Mouse (Mus musculus): ENCODE measurements around the gene Mvb12a. TPM values are rescaled to one million over a fixed set of nuclear protein-coding genes. Genes with fewer than 3 reads are reported as not detected.
"Not testable (repeated sequence)": the region's sequence is repeated elsewhere in the genome, so short reads cannot be mapped to it uniquely, and the experiment has no call there.

Mvb12a gene
- polyA plus RNA-seq, 1 experiment from 2014 or later: 60.7 TPM

DNA sequence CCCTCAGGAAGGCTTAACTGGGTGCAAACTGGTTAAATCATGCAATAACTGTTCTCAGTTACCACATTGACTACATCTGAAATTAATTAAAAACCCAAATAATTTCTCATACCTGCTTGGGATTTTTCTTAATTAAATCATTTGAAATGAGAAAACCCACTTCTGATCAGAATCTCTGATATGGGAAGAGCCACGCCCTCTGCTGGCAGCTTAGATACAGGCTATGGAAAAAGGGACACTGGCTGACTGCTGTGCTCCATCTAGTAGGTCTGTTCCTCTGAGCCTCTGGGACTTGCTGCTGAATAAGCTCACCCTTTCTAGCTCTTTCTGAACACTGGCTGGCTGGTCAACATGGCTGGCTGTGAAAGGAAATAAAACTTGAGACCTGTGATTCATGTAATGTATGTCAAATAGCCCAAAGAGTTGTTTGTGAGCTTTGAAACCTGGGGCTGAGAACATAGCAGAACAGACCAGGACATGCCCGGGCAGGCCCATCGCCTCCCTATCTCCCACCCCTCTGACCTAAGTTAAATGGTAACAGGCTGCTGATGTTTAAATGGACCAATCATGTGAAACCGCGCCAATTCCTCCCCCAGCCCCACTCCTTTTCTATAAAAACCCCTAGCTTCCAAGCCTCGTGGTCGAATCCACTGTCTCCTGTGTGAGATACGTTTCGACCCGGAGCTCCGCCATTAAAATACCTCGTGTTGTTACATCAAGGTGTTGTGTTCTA, 11.8 kb upstream of the Mvb12a start:
- H3K9me3 ChIP-seq; H3K4me3 ChIP-seq; H3K4me2 ChIP-seq; H3K4me1 ChIP-seq (replicated peaks); H3K9ac ChIP-seq; ATAC-seq (ENCODE audit: low read depth); H3K36me3 ChIP-seq; H3K27ac ChIP-seq (replicated peaks): not testable (repeated sequence)
- peaks cover 36% of the 10 kb centered on the region for H3K27me3 ChIP-seq
- 62% methylated on average over 6 of the region's 12 CpGs for WGBS

DNA sequence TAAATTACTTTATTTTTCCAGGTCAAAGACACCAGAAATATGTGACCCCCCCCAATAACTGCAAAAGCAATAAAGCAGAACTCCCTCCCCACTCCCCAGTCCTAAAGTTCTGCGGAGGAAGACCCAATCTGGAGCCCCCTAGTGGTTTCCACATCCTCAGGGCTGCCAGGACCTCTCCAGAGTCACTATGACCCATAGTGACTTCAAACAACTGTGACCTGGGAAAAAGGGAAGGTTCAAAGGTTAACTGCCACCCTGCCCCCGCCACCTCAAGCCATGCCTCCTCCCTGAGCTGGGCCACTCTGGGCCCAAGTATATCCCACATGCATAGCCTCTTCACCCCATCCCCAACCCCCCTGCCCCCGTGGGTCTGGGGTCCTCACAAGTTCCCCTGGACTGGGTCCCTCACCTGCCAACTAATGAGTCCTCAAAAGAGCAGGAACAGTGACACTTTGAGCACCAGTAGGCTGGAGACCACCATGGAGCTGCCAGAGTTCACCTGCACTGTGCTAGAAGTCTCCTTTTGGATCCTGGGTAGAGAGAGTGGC, 8.4 kb upstream of the Mvb12a start:
- Histone ChIP-seq H3K4me2 (no peak overlapping the region), H3K36me3 (no peaks in the 10 kb centered on the region), H3K4me3 (no peak overlapping the region), H3K9me3 (no peaks in the 10 kb centered on the region), H3K9ac (no peak overlapping the region), H3K27me3 (peaks cover 33% of the 10 kb centered on the region), H3K4me1 (replicated peaks) (peaks cover 9% of the 10 kb centered on the region), H3K27ac (replicated peaks) (no peak overlapping the region)
- no peak for ATAC-seq (ENCODE audit: low read depth)
- WGBS: 32% methylated on average over 3 of the region's 3 CpGs

DNA sequence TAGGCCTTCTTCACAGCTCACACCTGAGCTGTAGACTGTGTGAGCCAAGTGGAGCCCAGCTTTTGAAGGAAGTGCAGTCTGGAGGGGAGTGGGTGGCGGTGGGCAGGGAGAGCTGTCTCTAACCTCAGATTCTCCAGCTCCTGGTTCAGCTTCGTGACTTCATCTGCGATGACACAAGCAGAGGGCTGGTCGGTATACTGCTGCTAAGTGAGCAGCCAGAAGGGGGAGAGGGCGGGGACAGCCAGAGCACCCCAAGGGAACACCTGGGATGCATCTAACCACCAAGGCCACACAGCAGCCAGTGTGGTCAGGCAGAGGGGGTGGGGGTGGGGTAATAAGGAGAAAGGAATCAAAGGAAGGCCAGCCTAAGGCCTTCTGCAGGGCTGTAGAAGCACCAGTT, 7.1 kb upstream of the Mvb12a start:
- 70% methylated on average over 5 of the region's 5 CpGs for WGBS
- Histone ChIP-seq H3K9me3 (no peaks in the 10 kb centered on the region), H3K36me3 (no peaks in the 10 kb centered on the region), H3K4me1 (replicated peaks) (peaks cover 9% of the 10 kb centered on the region), H3K4me2 (no peak overlapping the region), H3K27ac (replicated peaks) (no peak overlapping the region), H3K27me3 (peaks cover 37% of the 10 kb centered on the region), H3K4me3 (no peak overlapping the region), H3K9ac (no peak overlapping the region)
- no peak for ATAC-seq (ENCODE audit: low read depth)

DNA sequence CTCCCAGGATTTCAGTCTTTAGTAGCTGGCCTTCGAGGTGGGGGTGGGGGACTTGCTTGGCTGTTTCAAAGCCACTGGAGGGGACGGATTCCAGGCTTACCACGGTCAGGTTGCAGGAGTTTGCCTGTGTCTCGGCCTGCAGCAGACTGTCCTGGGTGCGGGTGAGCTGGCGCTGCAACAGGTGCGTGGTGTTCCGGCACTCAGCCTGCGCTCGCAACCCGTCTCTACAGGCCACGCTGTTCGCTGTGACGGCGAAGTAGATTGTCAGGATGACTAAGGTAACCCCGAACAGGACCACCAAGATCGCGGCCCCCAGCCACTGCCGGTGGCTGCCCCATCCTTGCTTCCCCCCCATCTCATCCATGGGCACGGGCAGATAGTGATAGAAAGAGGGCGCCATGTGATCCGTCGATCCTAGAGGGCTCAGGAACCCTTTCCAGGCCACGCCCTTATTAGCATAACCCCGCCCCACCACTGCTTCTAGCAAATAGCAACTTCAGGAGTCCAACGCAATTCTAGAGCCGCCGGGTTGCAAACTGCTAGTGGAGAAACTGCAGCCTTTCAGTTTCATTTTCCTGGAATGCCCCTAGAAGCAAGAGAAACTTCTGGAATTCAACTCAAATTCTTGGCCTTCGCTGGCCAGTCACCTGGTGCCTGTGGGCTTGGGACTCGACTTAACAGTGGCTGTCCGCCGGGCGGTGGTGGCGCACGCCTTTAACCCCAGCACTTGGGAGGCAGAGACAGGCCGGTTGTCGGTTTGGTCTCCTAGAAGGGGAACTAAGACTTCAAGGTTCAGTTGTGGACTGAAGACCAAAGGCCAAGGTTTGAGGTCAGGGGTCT, 5.5 kb upstream of the Mvb12a start, which contains the start of gene Bst2:
TSS of gene Bst2 (minus strand) at position 429 of the 840 bp plus-strand sequence.
- Histone ChIP-seq H3K36me3 (no peaks in the 10 kb centered on the region), H3K27ac (replicated peaks) (no peak within 1 kb of the TSS), H3K9me3 (no peaks in the 10 kb centered on the region), H3K4me1 (replicated peaks) (peaks cover 9% of the 10 kb centered on the region), H3K4me2 (peak within 1 kb of the TSS; percentile 53), H3K9ac (peak within 1 kb of the TSS; percentile 47; the same call in 1 of the 2 replicates), H3K27me3 (peaks cover 37% of the 10 kb centered on the region), H3K4me3 (peak within 1 kb of the TSS; percentile 33)
- 3% methylated on average over 37 of the region's 37 CpGs for WGBS
- no peak for ATAC-seq (ENCODE audit: low read depth)

DNA sequence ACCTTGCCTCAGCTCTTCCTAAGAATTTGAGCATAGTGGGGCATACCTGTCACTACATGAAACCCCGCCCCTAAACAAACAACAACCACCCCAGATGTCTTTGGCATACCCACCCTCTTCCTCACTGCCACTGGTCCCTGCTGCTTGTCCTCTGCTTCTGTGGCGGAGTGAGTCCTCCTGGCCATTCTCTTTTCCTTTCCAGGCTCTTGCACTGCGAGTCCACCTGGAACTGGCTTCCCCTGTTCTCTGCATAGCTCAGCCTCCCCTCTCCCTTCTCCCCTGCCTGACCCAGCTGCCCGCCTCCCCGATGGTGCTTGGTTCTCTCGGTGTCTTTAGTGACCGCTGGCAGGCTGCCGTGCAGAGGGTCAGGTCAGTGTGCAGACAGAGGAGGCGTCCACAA, 1.0 kb downstream of the Mvb12a start:
- peaks cover 11% of the 10 kb centered on the region for H3K4me1 ChIP-seq (replicated peaks)
- H3K9ac ChIP-seq: peak overlapping the region; percentile 86
- peaks cover 4% of the 10 kb centered on the region; the same call in 1 of the 2 replicates for H3K27me3 ChIP-seq
- H3K4me2 ChIP-seq: peak overlapping the region; percentile 90
- H3K36me3 ChIP-seq: peaks cover 34% of the 10 kb centered on the region
- H3K27ac ChIP-seq (replicated peaks): no peak overlapping the region
- no peaks in the 10 kb centered on the region for H3K9me3 ChIP-seq
- ATAC-seq (ENCODE audit: low read depth): no peak
- 87% methylated on average over 9 of the region's 9 CpGs for WGBS
- peak overlapping the region; percentile 80 for H3K4me3 ChIP-seq

DNA sequence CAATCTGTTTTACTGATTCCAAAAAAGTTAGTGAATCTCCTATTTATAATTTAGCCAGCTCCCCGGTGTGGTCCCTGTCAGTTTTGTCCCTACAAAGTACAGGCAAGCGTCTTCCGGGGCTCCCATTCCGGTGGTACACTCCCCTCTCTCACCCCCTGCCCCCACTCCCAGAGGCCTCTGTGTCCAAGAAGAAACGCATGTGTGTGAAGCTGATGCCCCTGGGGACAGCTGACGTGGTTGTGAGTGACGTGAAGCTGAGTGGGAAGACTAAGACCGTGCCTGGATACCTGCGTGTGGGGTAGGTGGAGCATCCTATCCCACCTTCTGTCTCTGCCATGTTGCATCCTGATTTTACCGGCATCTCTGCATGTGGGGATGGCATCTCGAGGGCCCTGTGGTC, 2.3 kb downstream of the Mvb12a start:
- no peak for ATAC-seq (ENCODE audit: low read depth)
- WGBS: 91% methylated on average over 11 of the region's 11 CpGs
- H3K36me3 ChIP-seq: peaks cover 36% of the 10 kb centered on the region

DNA sequence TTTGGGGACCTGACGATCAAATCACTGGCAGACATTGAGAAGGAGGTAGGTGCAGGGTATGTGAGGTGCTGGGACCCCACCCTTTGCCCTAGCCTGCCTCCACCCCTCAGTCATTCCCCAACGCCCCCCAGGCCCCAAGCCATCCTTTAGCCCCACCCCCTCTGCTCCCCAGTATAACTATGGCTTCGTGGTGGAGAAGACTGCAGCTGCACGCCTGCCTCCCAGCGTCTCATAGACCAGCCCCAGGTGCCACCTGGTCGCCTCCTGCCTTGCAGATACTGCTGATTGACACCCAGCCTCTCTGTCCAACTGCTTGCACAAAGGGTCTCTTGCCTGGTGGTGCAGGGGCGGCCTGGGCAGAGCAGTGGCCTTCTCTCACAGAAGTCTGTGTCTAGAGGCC, 4.9 kb downstream of the Mvb12a start:
- WGBS: 89% methylated on average over 7 of the region's 7 CpGs
- ATAC-seq (ENCODE audit: low read depth): no peak
- H3K4me2 ChIP-seq: no peak overlapping the region
- H3K9me3 ChIP-seq: no peaks in the 10 kb centered on the region
- peaks cover 11% of the 10 kb centered on the region for H3K4me1 ChIP-seq (replicated peaks)
- no peak overlapping the region for H3K4me3 ChIP-seq
- H3K9ac ChIP-seq: no peak overlapping the region
- peaks cover 36% of the 10 kb centered on the region for H3K36me3 ChIP-seq
- H3K27ac ChIP-seq (replicated peaks): no peak overlapping the region
- H3K27me3 ChIP-seq: no peaks in the 10 kb centered on the region

More for the DNA sequence above, 2.3 kb downstream of the Mvb12a start:
- Histone ChIP-seq H3K4me2 (no peak overlapping the region), H3K4me1 (replicated peaks) (peaks cover 11% of the 10 kb centered on the region), H3K9ac (no peak overlapping the region), H3K4me3 (no peak overlapping the region), H3K9me3 (no peaks in the 10 kb centered on the region), H3K27ac (replicated peaks) (no peak overlapping the region), H3K27me3 (0 out of 2 replicates have a peak, but pooled peaks cover under 1% of the 10 kb centered on the region)

DNA sequence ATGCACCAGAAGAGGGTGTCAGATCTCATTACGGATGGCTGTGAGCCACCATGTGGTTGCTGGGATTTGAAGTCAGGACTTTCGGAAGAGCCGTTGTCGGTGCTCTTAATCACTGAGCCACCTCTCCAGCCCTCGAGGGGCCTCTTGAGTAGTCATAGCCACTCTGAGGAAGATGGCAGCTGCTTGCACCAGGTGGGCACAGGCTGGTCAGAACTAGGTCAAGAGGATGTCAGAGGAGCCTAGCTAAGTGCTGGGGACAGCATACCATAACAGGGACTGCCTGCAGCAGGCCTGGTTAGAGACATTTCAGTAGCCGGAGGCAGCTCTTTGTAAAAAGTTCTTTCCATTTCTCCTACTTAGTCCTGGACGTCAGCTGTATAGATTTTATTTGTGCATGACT, 8.0 kb downstream of the Mvb12a start:
- no peak overlapping the region for H3K27ac ChIP-seq (replicated peaks)
- peaks cover 29% of the 10 kb centered on the region for H3K36me3 ChIP-seq
- H3K4me2 ChIP-seq: no peak overlapping the region
- no peak overlapping the region for H3K9ac ChIP-seq
- no peak for ATAC-seq (ENCODE audit: low read depth)
- 72% methylated on average over 7 of the region's 7 CpGs for WGBS
- no peaks in the 10 kb centered on the region for H3K9me3 ChIP-seq
- H3K27me3 ChIP-seq: peaks cover 18% of the 10 kb centered on the region
- no peak overlapping the region for H3K4me3 ChIP-seq
- no peaks in the 10 kb centered on the region for H3K4me1 ChIP-seq (replicated peaks)

DNA sequence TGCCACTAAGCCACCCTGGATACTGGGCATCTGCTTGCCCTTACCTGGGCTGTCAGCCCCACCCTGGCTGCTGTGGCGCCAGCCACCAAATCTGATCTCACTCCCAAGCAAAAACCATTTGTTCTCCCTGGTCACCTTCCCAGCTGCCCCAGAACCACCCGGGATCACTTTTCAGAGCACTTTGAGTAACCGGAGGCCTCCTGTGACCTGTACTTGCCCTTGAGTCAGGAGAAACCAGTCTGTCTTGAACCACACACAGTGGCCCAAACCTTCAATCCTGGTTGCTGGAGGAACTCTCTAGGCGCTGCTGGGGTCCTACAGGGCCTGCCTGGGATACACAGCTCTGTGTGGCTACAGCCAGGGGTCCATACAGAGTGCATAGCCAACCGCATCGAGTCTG, 10.0 kb downstream of the Mvb12a start:
- no peaks in the 10 kb centered on the region for H3K4me1 ChIP-seq (replicated peaks)
- ATAC-seq (ENCODE audit: low read depth): no peak
- H3K9ac ChIP-seq: no peak overlapping the region
- no peaks in the 10 kb centered on the region for H3K9me3 ChIP-seq
- peaks cover 38% of the 10 kb centered on the region for H3K27me3 ChIP-seq
- no peak overlapping the region for H3K27ac ChIP-seq (replicated peaks)
- no peak overlapping the region for H3K4me3 ChIP-seq
- H3K36me3 ChIP-seq: peaks cover 10% of the 10 kb centered on the region
- no peak overlapping the region for H3K4me2 ChIP-seq
- WGBS: 71% methylated on average over 6 of the region's 6 CpGs

DNA sequence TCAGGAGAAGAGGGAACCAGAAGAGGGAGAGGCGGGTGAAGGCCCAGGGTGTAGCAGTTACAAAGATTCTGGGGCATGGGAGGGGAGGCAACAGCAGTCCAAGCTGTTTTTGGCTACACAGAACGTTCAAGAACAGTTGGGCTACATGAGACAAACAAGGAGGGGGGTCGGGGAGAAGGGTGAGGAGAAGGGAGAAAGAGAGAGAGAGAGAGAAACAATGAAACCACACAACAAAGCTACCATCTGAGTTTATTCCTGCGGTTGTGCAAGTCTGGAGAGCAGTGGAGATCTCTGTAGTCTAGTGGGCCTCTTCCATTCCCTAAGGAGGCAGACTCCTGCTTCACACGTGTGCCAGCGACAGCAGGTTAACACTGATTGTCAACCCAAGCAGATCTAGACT, 11.3 kb downstream of the Mvb12a start:
- Histone ChIP-seq H3K36me3 (no peaks in the 10 kb centered on the region), H3K9ac (no peak overlapping the region), H3K4me2 (no peak overlapping the region), H3K4me3 (no peak overlapping the region), H3K27ac (replicated peaks) (no peak overlapping the region), H3K4me1 (replicated peaks) (peaks cover 8% of the 10 kb centered on the region), H3K9me3 (no peaks in the 10 kb centered on the region), H3K27me3 (peaks cover 51% of the 10 kb centered on the region)
- WGBS: 72% methylated on average over 6 of the region's 6 CpGs
- ATAC-seq (ENCODE audit: low read depth): no peak

DNA sequence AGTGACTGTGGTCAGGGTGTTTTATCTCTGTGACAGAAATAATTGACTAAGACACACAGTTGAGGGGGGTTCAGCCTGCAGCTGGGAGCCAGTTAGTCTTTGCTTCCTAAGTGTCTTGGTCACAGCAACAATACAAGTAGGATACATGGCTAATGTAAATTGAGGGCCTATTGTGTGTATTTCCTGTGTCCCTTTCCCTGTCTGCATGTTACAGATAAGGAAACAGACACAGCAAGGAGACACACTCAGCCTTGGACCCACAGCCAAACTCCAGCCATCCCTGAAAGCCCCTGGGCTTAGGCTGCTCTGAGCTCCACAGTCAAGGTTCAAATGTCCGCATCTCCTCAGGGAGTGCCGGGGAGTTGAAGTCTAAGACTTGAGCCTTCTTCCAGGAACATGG, 11.9 kb downstream of the Mvb12a start:
- ATAC-seq (ENCODE audit: low read depth): no peak
- Histone ChIP-seq H3K4me3 (no peak overlapping the region), H3K27me3 (peaks cover 57% of the 10 kb centered on the region), H3K4me1 (replicated peaks) (peaks cover 9% of the 10 kb centered on the region), H3K9ac (no peak overlapping the region), H3K36me3 (no peaks in the 10 kb centered on the region), H3K9me3 (no peaks in the 10 kb centered on the region), H3K27ac (replicated peaks) (no peak overlapping the region), H3K4me2 (no peak overlapping the region)
- WGBS: 94% methylated on average over 2 of the region's 2 CpGs
